Mouse (Mus musculus): ENCODE measurements around the gene Gm21891. TPM values are rescaled to one million over a fixed set of nuclear protein-coding genes. Genes with fewer than 3 reads are reported as not detected.
"Not testable (repeated sequence)": the region's sequence is repeated elsewhere in the genome, so short reads cannot be mapped to it uniquely, and the experiment has no call there.

The Gm21891 gene
- total RNA-seq (2021) (not detected), polyA plus RNA-seq (2012; rRNA removed) (not detected in 2 replicates)
- long read RNA-seq = 0 reads

GRCm38 (mm10) chrY:13133392-13133791 lies at the start of gene Gm21891:
TSS of gene Gm21891 (minus strand) at chrY:13133492.
- DNase-seq = not testable (repeated sequence)

- DNase-seq = not testable (repeated sequence)
Measured at GRCm38 (mm10) chrY:13161668-13162067, 28.4 kb upstream of the Gm21891 start, which contains the start of gene Gm21425. TSS of gene Gm21425 (plus strand) at chrY:13161968.

Other genes starting within 250 kb of the Gm21891 start
- gene Gm20807, start 90.6 kb downstream of the Gm21891 start, total RNA-seq (2021) = not detected
- gene Gm20807, start 90.6 kb downstream of the Gm21891 start, polyA plus RNA-seq (2012; rRNA removed) = not detected in 2 replicates
- not detected for gene Gm21425, start 28.5 kb upstream of the Gm21891 start, total RNA-seq (2021)
- gene Gm21425, start 28.5 kb upstream of the Gm21891 start, polyA plus RNA-seq (2012; rRNA removed) = not detected in 2 replicates
- gene Gm21828, start 90.4 kb upstream of the Gm21891 start, total RNA-seq (2021) = not detected
- not detected in 2 replicates for gene Gm21828, start 90.4 kb upstream of the Gm21891 start, polyA plus RNA-seq (2012; rRNA removed)
- not detected for gene Gm21440, start 118.9 kb upstream of the Gm21891 start, total RNA-seq (2021)
- not detected in 2 replicates for gene Gm21440, start 118.9 kb upstream of the Gm21891 start, polyA plus RNA-seq (2012; rRNA removed)
- gene Gm21454, start 119.0 kb upstream of the Gm21891 start, total RNA-seq (2021) = not detected
- gene Gm21454, start 119.0 kb upstream of the Gm21891 start, polyA plus RNA-seq (2012; rRNA removed) = not detected in 2 replicates
- gene Gm21725, start 215.6 kb upstream of the Gm21891 start, total RNA-seq (2021) = not detected
- not detected in 2 replicates for gene Gm21725, start 215.6 kb upstream of the Gm21891 start, polyA plus RNA-seq (2012; rRNA removed)

Data from adrenal gland, adult 2 months (tissue).